Mouse (Mus musculus): Measurements from ENCODE around the gene Guca1b.
"Not testable (repeated sequence)": the region's sequence is repeated elsewhere in the genome, so short reads cannot be mapped to it uniquely, and the experiment has no call there.

Gene Guca1b

GRCm38 (mm10) chr17:47409897-47410861 lies 25.0 kb downstream of the Guca1b start:
- DNase-seq = peak; percentile 32

GRCm38 (mm10) chr17:47420195-47420594 lies 35.0 kb downstream of the Guca1b start:
- no peak for DNase-seq

- no peak for DNase-seq
Observed at GRCm38 (mm10) chr17:47421566-47421965, 36.4 kb downstream of the Guca1b start.

- DNase-seq = not testable (repeated sequence)
Observed at GRCm38 (mm10) chr17:47422616-47423015, 37.4 kb downstream of the Guca1b start.

GRCm38 (mm10) chr17:47424186-47424585 lies 39.0 kb downstream of the Guca1b start:
- DNase-seq = no peak

- DNase-seq = no peak
Observed at GRCm38 (mm10) chr17:47427316-47427715, 42.1 kb downstream of the Guca1b start.

- no peak for DNase-seq
Observed at GRCm38 (mm10) chr17:47428831-47429304, 43.7 kb downstream of the Guca1b start.

GRCm38 (mm10) chr17:47430815-47431214 lies 45.6 kb downstream of the Guca1b start:
- DNase-seq = no peak

- DNase-seq = no peak
Observed at GRCm38 (mm10) chr17:47436156-47436906, 51.1 kb downstream of the Guca1b start, which contains the start of gene AI661453. AI661453 (plus strand) TSS chr17:47436615.

GRCm38 (mm10) chr17:47436907-47437547 lies 51.8 kb downstream of the Guca1b start, which contains the start of gene 1700001C19Rik:
1700001C19Rik (minus strand) TSS chr17:47437376.
- no peak for DNase-seq

GRCm38 (mm10) chr17:47438611-47439010 lies 53.4 kb downstream of the Guca1b start:
- no peak for DNase-seq

- DNase-seq = no peak
Observed at GRCm38 (mm10) chr17:47439396-47440028, 54.3 kb downstream of the Guca1b start.

- no peak for DNase-seq
Observed at GRCm38 (mm10) chr17:47440359-47440890, 55.2 kb downstream of the Guca1b start.

- no peak for DNase-seq
Observed at GRCm38 (mm10) chr17:47441296-47442051, 56.3 kb downstream of the Guca1b start.

- no peak for DNase-seq
Observed at GRCm38 (mm10) chr17:47442271-47442670, 57.1 kb downstream of the Guca1b start.

Data from cerebellum, adult 11-12 months (tissue).